Mouse (Mus musculus) liver, embryonic 11.5 days (tissue): ENCODE data around the gene A630076J17Rik. TPM values are rescaled to one million over a fixed set of nuclear protein-coding genes. Genes with fewer than 3 reads are reported as not detected.

Experiments used
- ATAC-seq: fragments of 200-750 bp; cut with Nextera tagmentation; replicated peaks from 2 replicates; pipeline ENCODE4 v1.8.0; 2017; ENCODE audit warnings: moderate number of reproducible peaks, mild to moderate bottlenecking, moderate TSS enrichment, moderate library complexity; ENCODE audit not compliant: low FRiP score
- DNase-seq: peaks from one replicate; pipeline ENCODE4 v3.0.0-alpha.2; 2017; ENCODE audit warnings: low spot score
- H3K27ac ChIP-seq: fragments of 300-500 bp; sonication (generic); 2 replicates; pipeline ENCODE4 v1.5.1; 2014; ENCODE audit warnings: mild to moderate bottlenecking, low read depth, low read length, control low read depth
- H3K27me3 ChIP-seq: fragments of 300-500 bp; sonication (generic); replicated peaks from 2 replicates; pipeline ENCODE4 v1.6.1; 2014; ENCODE audit warnings: low read length, mixed read lengths; ENCODE audit not compliant: control insufficient read depth, insufficient read depth
- H3K36me3 ChIP-seq: fragments of 300-500 bp; sonication (generic); 2 replicates; pipeline ENCODE4 v1.6.1; 2014; ENCODE audit warnings: mild to moderate bottlenecking, low read length, moderate library complexity, mixed read lengths; ENCODE audit not compliant: control insufficient read depth, insufficient read depth
- H3K4me1 ChIP-seq: fragments of 300-500 bp; sonication (generic); replicated peaks from 2 replicates; pipeline ENCODE4 v1.6.1; 2014; ENCODE audit warnings: low read length, mixed read lengths; ENCODE audit not compliant: control insufficient read depth, insufficient read depth
- H3K4me2 ChIP-seq: fragments of 300-500 bp; sonication (generic); 2 replicates; pipeline ENCODE4 v1.6.1; 2014; ENCODE audit warnings: mild to moderate bottlenecking, control low read depth, moderate library complexity
- H3K4me3 ChIP-seq: fragments of 300-500 bp; sonication (generic); 2 replicates; pipeline ENCODE4 v1.5.1; 2014; ENCODE audit warnings: low read depth, low read length, control low read depth
- H3K9ac ChIP-seq: fragments of 300-500 bp; sonication (generic); 2 replicates; pipeline ENCODE4 v1.6.1; 2014; ENCODE audit warnings: low read depth, low read length, control low read depth
- H3K9me3 ChIP-seq: fragments of 300-500 bp; sonication (generic); 2 replicates; pipeline ENCODE4 v1.6.1; 2016; ENCODE audit warnings: low read length, inconsistent platforms, mixed read lengths; ENCODE audit not compliant: control insufficient read depth
- WGBS: fragments of 180-500 bp; shearing (Covaris S2); extraction: QIAGEN DNeasy Blood & Tissue Kit; methylation state at CpG from one replicate; pipeline ENCODE4 v1.1.7; 2014; 5-methylcytosine and 5-hydroxymethylcytosine counted together
- polyA plus RNA-seq: library from polyadenylated mRNA; unstranded; fragments of >200 nt; fragmentation: Nextera tagmentation; extraction: Ambion mirVana; gene quantifications from 2 replicates; pipeline ENCODE4 v1.2.1, GENCODE M21; 2014

Gene A630076J17Rik
- polyA plus RNA-seq, 1 experiment from 2014 or later: not detected

DNA sequence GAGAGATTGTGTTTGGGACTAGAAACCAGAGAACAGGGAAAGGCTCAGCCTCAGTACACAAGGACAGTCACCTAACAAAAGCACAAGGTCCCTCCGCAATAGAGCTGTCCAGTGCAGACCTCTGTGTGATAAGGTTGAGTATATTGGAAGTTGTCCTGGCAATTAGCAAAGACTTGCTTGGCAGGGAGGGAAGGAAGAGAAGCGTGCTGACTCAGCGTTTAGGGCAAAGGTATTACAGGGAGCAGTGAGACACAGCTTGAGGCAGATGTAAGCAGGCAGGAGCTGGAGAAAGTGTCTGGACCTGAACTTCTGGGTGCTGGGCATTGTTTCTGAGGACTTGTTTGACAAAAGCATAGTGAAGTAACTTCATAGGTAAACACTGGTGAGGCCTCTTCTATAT, 25.6 kb downstream of the A630076J17Rik start:
- no peak overlapping the region for H3K9ac ChIP-seq
- ATAC-seq (no peak), DNase-seq (no peak)
- H3K4me3 ChIP-seq: no peak overlapping the region
- no peaks in the 10 kb centered on the region for H3K36me3 ChIP-seq
- no peaks in the 10 kb centered on the region for H3K9me3 ChIP-seq
- H3K27ac ChIP-seq: no peak overlapping the region
- no peak overlapping the region for H3K4me2 ChIP-seq
- 75% methylated on average over 3 of the region's 3 CpGs for WGBS
- no peaks in the 10 kb centered on the region for H3K4me1 ChIP-seq
- no peaks in the 10 kb centered on the region for H3K27me3 ChIP-seq

DNA sequence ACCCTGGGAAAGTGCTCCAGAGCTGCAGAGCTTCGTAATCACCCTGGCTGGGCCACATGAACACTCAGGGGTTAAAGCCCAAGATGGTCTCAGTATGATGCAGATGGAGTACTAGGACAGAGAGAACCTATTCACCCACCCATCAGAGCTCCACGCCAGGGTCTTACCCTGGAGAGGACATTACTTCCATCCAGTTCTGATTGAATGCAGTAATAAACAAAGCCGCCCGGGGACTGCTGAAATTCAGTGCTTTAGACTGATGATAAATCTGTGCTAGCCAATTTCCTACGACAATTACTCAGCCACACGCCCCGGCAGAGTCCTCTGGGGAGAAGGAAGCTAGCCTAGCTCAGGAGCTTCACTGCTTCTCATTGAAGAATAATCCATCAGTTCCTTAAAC, 26.3 kb downstream of the A630076J17Rik start:
- no peak overlapping the region for H3K4me2 ChIP-seq
- H3K36me3 ChIP-seq: no peaks in the 10 kb centered on the region
- no peak overlapping the region for H3K27ac ChIP-seq
- H3K4me1 ChIP-seq: no peaks in the 10 kb centered on the region
- ATAC-seq (no peak), DNase-seq (no peak)
- H3K4me3 ChIP-seq: no peak overlapping the region
- no peaks in the 10 kb centered on the region for H3K9me3 ChIP-seq
- 69% methylated on average over 7 of the region's 7 CpGs for WGBS
- H3K27me3 ChIP-seq: no peaks in the 10 kb centered on the region
- H3K9ac ChIP-seq: no peak overlapping the region

DNA sequence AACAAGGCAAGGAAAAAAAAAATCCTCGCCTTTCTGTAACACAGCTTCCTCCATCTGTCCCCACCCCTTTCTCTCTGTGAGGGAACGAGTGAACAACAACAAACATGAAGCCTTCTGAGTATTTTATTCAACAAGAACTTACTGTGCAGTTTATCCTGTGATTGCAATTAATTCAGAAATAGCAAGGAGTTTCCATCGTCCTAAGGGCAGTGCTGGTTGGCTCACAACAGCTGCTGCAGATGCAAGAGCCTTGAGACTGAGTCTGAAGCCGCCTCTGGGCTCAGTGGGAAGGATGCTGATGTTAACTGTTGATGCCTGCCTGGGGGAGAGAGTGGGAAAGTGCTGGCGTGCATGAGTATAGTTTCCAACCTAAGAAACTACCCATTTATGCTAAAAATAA, 27.5 kb downstream of the A630076J17Rik start:
- Histone ChIP-seq H3K9me3 (no peaks in the 10 kb centered on the region), H3K4me1 (no peaks in the 10 kb centered on the region), H3K27ac (no peak overlapping the region), H3K27me3 (no peaks in the 10 kb centered on the region), H3K4me3 (no peak overlapping the region), H3K9ac (no peak overlapping the region), H3K36me3 (no peaks in the 10 kb centered on the region), H3K4me2 (no peak overlapping the region)
- ATAC-seq: no peak
- 64% methylated on average over 5 of the region's 5 CpGs for WGBS
- no peak for DNase-seq

DNA sequence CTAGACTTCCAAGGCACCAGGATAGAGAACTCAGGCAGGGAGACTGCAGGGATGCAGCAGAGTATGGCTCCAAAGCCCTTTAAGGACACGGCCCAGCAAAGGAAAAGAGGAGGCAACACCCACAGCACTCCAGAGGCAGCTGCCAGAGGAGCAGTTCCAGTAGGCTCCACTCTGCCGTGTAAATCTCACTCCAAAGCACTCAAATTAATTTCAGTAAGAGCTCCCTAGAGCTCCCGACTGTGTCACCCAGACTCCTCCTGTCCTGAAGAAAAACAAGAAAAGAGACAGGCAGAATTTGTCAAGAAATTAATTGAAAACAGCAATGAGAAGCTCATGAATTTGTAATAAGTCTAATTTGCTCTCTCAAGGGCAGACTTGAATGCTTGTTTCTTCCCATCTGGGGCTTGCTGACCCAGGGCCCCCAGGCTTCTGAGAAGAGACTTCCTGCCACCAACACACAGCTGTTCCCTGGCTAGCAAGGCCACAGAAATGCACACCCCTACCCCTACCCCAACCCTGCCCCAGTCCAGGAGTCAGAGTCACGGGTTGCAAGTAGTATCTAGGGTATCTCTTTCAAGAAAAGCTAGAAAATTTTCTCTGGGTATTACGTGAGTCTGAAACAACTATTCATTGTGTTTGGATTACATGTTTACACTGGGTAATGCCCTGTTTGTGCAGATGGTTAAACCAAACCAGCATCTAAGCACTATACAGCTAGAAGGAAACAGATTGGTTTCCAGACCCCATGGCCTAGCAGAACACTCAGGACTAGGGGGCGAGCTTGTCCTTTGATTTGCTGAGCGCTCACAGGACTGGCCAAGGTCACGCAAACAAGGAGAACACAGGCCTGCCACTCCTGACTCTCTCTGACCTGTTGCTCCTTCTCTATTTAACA, 30.8 kb downstream of the A630076J17Rik start:
- ATAC-seq: no peak
- H3K27ac ChIP-seq: no peak overlapping the region

DNA sequence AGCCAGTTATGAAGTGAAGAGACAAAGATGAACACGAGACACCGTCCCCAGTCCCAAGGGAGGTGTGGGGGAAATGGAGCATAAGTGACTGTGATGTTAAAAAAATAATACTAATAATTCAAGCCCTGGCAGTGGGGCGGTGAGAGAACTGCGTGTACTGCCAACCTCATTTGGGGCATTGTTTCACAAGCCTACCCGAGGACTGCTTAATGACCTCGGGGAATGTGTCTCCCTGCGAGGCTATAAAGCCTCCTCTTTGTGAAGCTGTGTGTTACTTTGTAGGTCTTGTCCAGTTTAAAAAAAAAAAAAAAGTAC, 31.4 kb downstream of the A630076J17Rik start:
- H3K27me3 ChIP-seq: no peaks in the 10 kb centered on the region
- no peak for ATAC-seq
- DNase-seq: no peak
- H3K4me2 ChIP-seq: no peak overlapping the region
- no peaks in the 10 kb centered on the region for H3K4me1 ChIP-seq
- H3K9ac ChIP-seq: no peak overlapping the region
- H3K9me3 ChIP-seq: no peaks in the 10 kb centered on the region
- H3K27ac ChIP-seq: no peak overlapping the region
- 69% methylated on average over 7 of the region's 7 CpGs for WGBS
- H3K4me3 ChIP-seq: no peak overlapping the region
- H3K36me3 ChIP-seq: no peaks in the 10 kb centered on the region

More for the DNA sequence above, 30.8 kb downstream of the A630076J17Rik start:
- H3K9ac ChIP-seq: no peak overlapping the region
- WGBS: 55% methylated on average over 8 of the region's 8 CpGs
- no peak overlapping the region for H3K4me3 ChIP-seq
- no peaks in the 10 kb centered on the region for H3K27me3 ChIP-seq
- no peaks in the 10 kb centered on the region for H3K4me1 ChIP-seq
- H3K4me2 ChIP-seq: no peak overlapping the region
- no peak for DNase-seq
- H3K36me3 ChIP-seq: no peaks in the 10 kb centered on the region
- H3K9me3 ChIP-seq: no peaks in the 10 kb centered on the region

DNA sequence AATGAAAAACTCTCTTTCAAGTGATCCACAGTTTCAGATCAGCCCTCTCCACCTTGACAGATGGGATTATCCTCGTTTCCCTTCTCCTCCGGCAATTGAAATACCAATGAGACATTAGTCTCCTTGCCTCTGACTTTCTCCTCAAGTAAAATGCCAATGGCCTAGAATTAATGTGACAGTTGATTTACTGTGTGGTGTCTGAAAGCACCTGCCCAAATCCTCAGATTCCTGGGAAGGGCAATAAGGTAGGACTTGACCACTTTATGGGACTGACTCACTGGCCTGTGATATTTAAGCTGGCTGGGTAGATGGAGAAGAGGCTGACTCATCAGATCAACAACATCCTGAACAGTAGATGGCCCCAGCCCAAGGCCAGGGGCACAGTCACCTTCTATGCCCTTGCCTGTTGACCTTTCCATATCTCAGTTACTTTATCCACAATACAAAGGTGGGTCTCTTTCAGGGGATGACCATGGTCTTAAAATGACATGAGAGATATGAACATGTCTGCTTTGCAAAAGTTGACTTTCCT, 36.5 kb downstream of the A630076J17Rik start:
- H3K36me3 ChIP-seq: no peaks in the 10 kb centered on the region
- no peak for DNase-seq
- WGBS: 78% methylated on average over 2 of the region's 2 CpGs
- no peaks in the 10 kb centered on the region for H3K27me3 ChIP-seq
- no peaks in the 10 kb centered on the region for H3K9me3 ChIP-seq
- no peaks in the 10 kb centered on the region for H3K4me1 ChIP-seq
- no peak for ATAC-seq
- H3K4me2 ChIP-seq: no peak overlapping the region
- no peak overlapping the region for H3K27ac ChIP-seq
- H3K4me3 ChIP-seq: no peak overlapping the region
- H3K9ac ChIP-seq: no peak overlapping the region

DNA sequence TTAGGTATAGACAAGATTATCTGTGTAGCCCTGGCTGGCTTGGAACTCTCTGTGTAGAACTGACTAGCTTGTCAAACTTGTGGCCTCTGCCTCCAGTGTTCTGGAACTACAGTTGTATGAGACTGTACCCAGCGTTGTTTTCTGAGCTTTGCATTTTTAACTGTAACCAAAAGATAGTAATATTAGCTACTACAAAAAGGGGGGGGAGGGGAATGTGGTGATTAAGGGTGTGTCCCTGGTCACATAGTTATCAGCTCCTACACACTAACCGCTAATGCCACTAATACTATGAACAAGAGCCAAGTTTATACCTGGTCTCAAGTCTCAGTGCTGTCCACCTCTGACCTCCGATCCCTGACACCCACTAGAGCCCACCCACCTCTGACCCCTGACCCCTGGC, 42.0 kb downstream of the A630076J17Rik start:
- ATAC-seq: 0 out of 2 replicates have a peak, but pooled peaks have one; percentile 61
- WGBS: 74% methylated on average over 3 of the region's 3 CpGs

DNA sequence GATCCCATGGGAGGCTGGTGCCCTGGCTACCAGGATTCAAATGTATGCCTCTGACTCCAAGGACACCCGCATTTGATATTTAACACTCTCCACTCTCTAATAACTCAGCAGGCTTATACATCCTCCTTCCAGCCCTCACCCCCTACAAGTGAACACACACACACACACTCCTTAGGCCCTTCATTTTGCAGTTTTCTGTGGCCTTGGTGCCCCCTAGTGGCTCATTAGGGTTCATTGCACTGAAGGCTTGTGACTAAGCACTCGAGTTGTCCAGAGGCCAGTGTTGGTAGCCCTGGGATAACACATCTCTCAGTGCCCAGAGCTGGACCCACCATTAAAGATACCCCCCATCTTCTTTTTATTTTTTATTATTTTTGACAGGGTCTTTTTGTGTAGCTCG, 43.4 kb downstream of the A630076J17Rik start:
- Histone ChIP-seq H3K9me3 (no peaks in the 10 kb centered on the region), H3K4me2 (no peak overlapping the region), H3K4me3 (no peak overlapping the region), H3K9ac (no peak overlapping the region), H3K27ac (no peak overlapping the region), H3K4me1 (peaks cover 2% of the 10 kb centered on the region; the same call in 1 of the 2 replicates), H3K27me3 (no peaks in the 10 kb centered on the region), H3K36me3 (no peaks in the 10 kb centered on the region)
- ATAC-seq (peak; percentile 64; the same call in 1 of the 2 replicates), DNase-seq (peak; percentile 46)
- 13% methylated on average over 3 of the region's 3 CpGs for WGBS

More for the DNA sequence above, 42.0 kb downstream of the A630076J17Rik start:
- no peak overlapping the region for H3K4me2 ChIP-seq
- no peak for DNase-seq
- H3K9ac ChIP-seq: no peak overlapping the region
- no peaks in the 10 kb centered on the region for H3K36me3 ChIP-seq
- no peak overlapping the region for H3K4me3 ChIP-seq
- H3K27me3 ChIP-seq: no peaks in the 10 kb centered on the region
- H3K4me1 ChIP-seq: no peaks in the 10 kb centered on the region; the same call in 1 of the 2 replicates
- no peaks in the 10 kb centered on the region for H3K9me3 ChIP-seq
- no peak overlapping the region for H3K27ac ChIP-seq

DNA sequence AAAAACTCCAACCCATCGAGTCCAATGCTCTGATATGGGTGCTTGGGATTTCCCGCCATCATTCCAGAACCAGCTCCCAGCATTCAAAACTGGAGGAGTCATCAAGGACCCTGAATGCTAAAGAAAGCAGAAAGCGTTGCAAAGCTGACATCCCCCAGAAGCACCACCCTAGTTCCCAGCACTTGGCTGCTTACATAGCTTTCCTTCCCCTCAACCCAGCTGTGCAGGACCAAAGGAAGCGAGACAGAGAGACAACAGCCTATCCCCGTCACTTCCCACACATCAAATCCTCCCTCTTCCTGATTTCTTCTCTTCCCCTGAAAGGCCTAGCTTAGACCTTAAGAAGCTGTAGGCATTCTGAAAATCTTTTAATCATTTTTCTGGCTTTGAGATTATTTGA, 44.9 kb downstream of the A630076J17Rik start:
- Histone ChIP-seq H3K4me1 (peaks cover 7% of the 10 kb centered on the region), H3K9me3 (no peaks in the 10 kb centered on the region), H3K27me3 (no peaks in the 10 kb centered on the region), H3K4me3 (no peak overlapping the region), H3K9ac (no peak overlapping the region), H3K27ac (no peak overlapping the region), H3K36me3 (no peaks in the 10 kb centered on the region), H3K4me2 (no peak overlapping the region)
- DNase-seq (no peak), ATAC-seq (no peak)
- 61% methylated on average over 5 of the region's 5 CpGs for WGBS
